Mouse (Mus musculus): ENCODE measurements at regions not wholly inside any gene's neighbourhood (a gene's known extent, or its start where the extent isn't known, plus 50 kb on each side); places are given as distances from the start of the nearest gene placed in this dataset.

- no peaks in the 10 kb centered on the region for H3K27me3 ChIP-seq (replicated peaks; ENCODE audit: control insufficient read depth, insufficient read depth, low read length)
- no peak overlapping the region for H3K4me3 ChIP-seq (ENCODE audit: low read length)
- H3K36me3 ChIP-seq (ENCODE audit: control insufficient read depth, insufficient read depth, low read length): no peaks in the 10 kb centered on the region
- no peaks in the 10 kb centered on the region for H3K4me1 ChIP-seq (ENCODE audit: control insufficient read depth, insufficient read depth, low read depth, low read length)
- no peak for ATAC-seq
- no peaks in the 10 kb centered on the region for H3K9me3 ChIP-seq (ENCODE audit: control insufficient read depth, low read length)
- H3K4me2 ChIP-seq (ENCODE audit: low read length): no peak overlapping the region
- H3K27ac ChIP-seq (ENCODE audit: low read depth, low read length): no peak overlapping the region
- H3K9ac ChIP-seq (ENCODE audit: low read depth, low read length): no peak overlapping the region
- WGBS: 73% methylated on average over 1 of the region's 1 CpGs
Observed at GRCm38 (mm10) chr6:24220589-24220988, 52.7 kb upstream of the Slc13a1 start.

DNA sequence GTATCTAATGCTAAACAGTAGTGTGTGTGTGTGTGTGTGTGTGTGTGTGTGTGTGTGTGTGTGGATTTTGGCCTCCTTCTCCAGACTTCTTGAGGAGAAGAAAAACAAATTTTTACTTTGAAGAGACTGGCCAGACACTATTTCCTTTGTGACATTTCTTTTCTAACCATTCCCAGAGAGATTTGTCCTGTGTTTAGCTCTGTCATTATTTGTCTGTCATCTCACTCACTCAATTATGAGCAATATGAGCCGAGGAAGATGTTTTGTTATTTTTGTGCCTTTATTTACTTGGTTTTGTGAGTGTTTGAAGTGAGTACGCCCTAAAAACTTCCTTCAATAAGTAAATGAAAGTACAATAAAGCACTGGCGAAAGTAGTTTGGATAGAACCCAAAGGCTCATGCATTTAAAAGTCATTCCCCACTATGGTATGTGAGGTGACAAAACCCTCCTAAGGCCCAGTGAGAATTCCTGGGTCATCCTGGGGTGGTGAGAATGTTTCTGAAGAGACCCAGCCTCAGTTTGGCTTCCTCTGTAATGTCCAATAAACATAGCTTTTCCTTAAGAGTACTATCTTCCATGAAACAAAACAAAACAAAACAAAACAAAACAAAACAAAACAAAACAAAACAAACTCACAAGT, 52.1 kb upstream of the Slc13a1 start:
- no peaks in the 10 kb centered on the region for H3K4me1 ChIP-seq (ENCODE audit: control insufficient read depth, insufficient read depth, low read depth, low read length)
- H3K27ac ChIP-seq (ENCODE audit: low read depth, low read length): no peak overlapping the region
- H3K4me3 ChIP-seq (ENCODE audit: low read length): no peak overlapping the region
- ATAC-seq: no peak
- H3K9me3 ChIP-seq (ENCODE audit: control insufficient read depth, low read length): no peaks in the 10 kb centered on the region
- 67% methylated on average over 3 of the region's 3 CpGs for WGBS
- no peak overlapping the region for H3K4me2 ChIP-seq (ENCODE audit: low read length)
- no peaks in the 10 kb centered on the region for H3K36me3 ChIP-seq (ENCODE audit: control insufficient read depth, insufficient read depth, low read length)
- H3K9ac ChIP-seq (ENCODE audit: low read depth, low read length): no peak overlapping the region
- H3K27me3 ChIP-seq (replicated peaks; ENCODE audit: control insufficient read depth, insufficient read depth, low read length): no peaks in the 10 kb centered on the region

Measured in hindbrain, embryonic 16.5 days (tissue).